Mouse (Mus musculus): ENCODE measurements at regions not wholly inside any gene's neighbourhood (a gene's known extent, or its start where the extent isn't known, plus 50 kb on each side); places are given as distances from the start of the nearest gene placed in this dataset.
"Not testable (repeated sequence)": the region's sequence is repeated elsewhere in the genome, so short reads cannot be mapped to it uniquely, and the experiment has no call there.

- no peak for ATAC-seq (ENCODE audit: insufficient read depth, low read depth)
- H3K4me2 ChIP-seq (ENCODE audit: low read depth, low read length): no peak overlapping the region
- no peaks in the 10 kb centered on the region for H3K36me3 ChIP-seq (replicated peaks; ENCODE audit: control insufficient read depth, insufficient read depth, low read length)
- no peak overlapping the region for H3K9ac ChIP-seq (replicated peaks; ENCODE audit: low read depth, low read length)
- 57% methylated on average over 5 of the region's 5 CpGs for WGBS
- no peaks in the 10 kb centered on the region for H3K9me3 ChIP-seq (replicated peaks; ENCODE audit: control insufficient read depth, low read length)
- TF ChIP-seq EP300 (IDR thresholded peaks at IDR 0.05; ENCODE audit: low read depth) (no peak), CTCF (IDR thresholded peaks at IDR 0.05; ENCODE audit: low read depth) (no peak)
- no peak overlapping the region for H3K27ac ChIP-seq (ENCODE audit: low read depth)
- no peaks in the 10 kb centered on the region for H3K27me3 ChIP-seq (ENCODE audit: control insufficient read depth, insufficient read depth, low read length)
- no peaks in the 10 kb centered on the region for H3K4me1 ChIP-seq (ENCODE audit: control insufficient read depth, insufficient read depth)
- H3K4me3 ChIP-seq (ENCODE audit: low read depth, low read length): no peak overlapping the region
- DNase-seq (ENCODE audit: low spot score): no peak
These were observed 249.6 kb upstream of the Ercc4 start for GRCm38 (mm10) chr16:12859714-12860355.

- no peak for ATAC-seq (ENCODE audit: insufficient read depth, low read depth)
- Histone ChIP-seq H3K9me3 (replicated peaks; ENCODE audit: control insufficient read depth, low read length) (no peaks in the 10 kb centered on the region), H3K27ac (ENCODE audit: low read depth) (no peak overlapping the region), H3K4me1 (ENCODE audit: control insufficient read depth, insufficient read depth) (no peaks in the 10 kb centered on the region), H3K4me2 (ENCODE audit: low read depth, low read length) (no peak overlapping the region), H3K9ac (replicated peaks; ENCODE audit: low read depth, low read length) (no peak overlapping the region), H3K27me3 (ENCODE audit: control insufficient read depth, insufficient read depth, low read length) (no peaks in the 10 kb centered on the region), H3K4me3 (ENCODE audit: low read depth, low read length) (no peak overlapping the region), H3K36me3 (replicated peaks; ENCODE audit: control insufficient read depth, insufficient read depth, low read length) (no peaks in the 10 kb centered on the region)
- DNase-seq (ENCODE audit: low spot score): no peak
- WGBS: 34% methylated on average over 5 of the region's 5 CpGs
- TF ChIP-seq CTCF (IDR thresholded peaks at IDR 0.05; ENCODE audit: low read depth) (no peak), EP300 (IDR thresholded peaks at IDR 0.05; ENCODE audit: low read depth) (no peak)
These were observed 246.9 kb upstream of the Ercc4 start for GRCm38 (mm10) chr16:12862561-12862960.

GRCm38 (mm10) chr16:12878326-12878725 is 231.2 kb upstream of the Ercc4 start:
- H3K4me1 ChIP-seq (ENCODE audit: control insufficient read depth, insufficient read depth); H3K9ac ChIP-seq (replicated peaks; ENCODE audit: low read depth, low read length); H3K4me2 ChIP-seq (ENCODE audit: low read depth, low read length); H3K4me3 ChIP-seq (ENCODE audit: low read depth, low read length); H3K27me3 ChIP-seq (ENCODE audit: control insufficient read depth, insufficient read depth, low read length); H3K36me3 ChIP-seq (replicated peaks; ENCODE audit: control insufficient read depth, insufficient read depth, low read length); DNase-seq (ENCODE audit: low spot score); H3K9me3 ChIP-seq (replicated peaks; ENCODE audit: control insufficient read depth, low read length); H3K27ac ChIP-seq (ENCODE audit: low read depth); ATAC-seq (ENCODE audit: insufficient read depth, low read depth): not testable (repeated sequence)
- WGBS: 90% methylated on average over 5 of the region's 5 CpGs

- Histone ChIP-seq H3K4me1 (ENCODE audit: control insufficient read depth, insufficient read depth) (no peaks in the 10 kb centered on the region), H3K27me3 (ENCODE audit: control insufficient read depth, insufficient read depth, low read length) (no peaks in the 10 kb centered on the region), H3K27ac (ENCODE audit: low read depth) (no peak overlapping the region), H3K9ac (replicated peaks; ENCODE audit: low read depth, low read length) (no peak overlapping the region), H3K4me3 (ENCODE audit: low read depth, low read length) (no peak overlapping the region), H3K4me2 (ENCODE audit: low read depth, low read length) (no peak overlapping the region), H3K36me3 (replicated peaks; ENCODE audit: control insufficient read depth, insufficient read depth, low read length) (no peaks in the 10 kb centered on the region), H3K9me3 (replicated peaks; ENCODE audit: control insufficient read depth, low read length) (no peaks in the 10 kb centered on the region)
- 63% methylated on average over 8 of the region's 8 CpGs for WGBS
- DNase-seq (ENCODE audit: low spot score): no peak
- no peak for TF ChIP-seq CTCF (IDR thresholded peaks at IDR 0.05; ENCODE audit: low read depth)
- no peak for TF ChIP-seq EP300 (IDR thresholded peaks at IDR 0.05; ENCODE audit: low read depth)
- ATAC-seq (ENCODE audit: insufficient read depth, low read depth): no peak
These were observed 229.5 kb upstream of the Ercc4 start for GRCm38 (mm10) chr16:12880011-12880410.

GRCm38 (mm10) chr16:12880481-12880880 is 229.0 kb upstream of the Ercc4 start:
- no peaks in the 10 kb centered on the region for H3K36me3 ChIP-seq (replicated peaks; ENCODE audit: control insufficient read depth, insufficient read depth, low read length)
- no peak overlapping the region for H3K9ac ChIP-seq (replicated peaks; ENCODE audit: low read depth, low read length)
- DNase-seq (ENCODE audit: low spot score): no peak
- ATAC-seq (ENCODE audit: insufficient read depth, low read depth): no peak
- H3K9me3 ChIP-seq (replicated peaks; ENCODE audit: control insufficient read depth, low read length): no peaks in the 10 kb centered on the region
- no peaks in the 10 kb centered on the region for H3K4me1 ChIP-seq (ENCODE audit: control insufficient read depth, insufficient read depth)
- no peak overlapping the region for H3K4me3 ChIP-seq (ENCODE audit: low read depth, low read length)
- no peak overlapping the region for H3K27ac ChIP-seq (ENCODE audit: low read depth)
- H3K27me3 ChIP-seq (ENCODE audit: control insufficient read depth, insufficient read depth, low read length): no peaks in the 10 kb centered on the region
- TF ChIP-seq EP300 (IDR thresholded peaks at IDR 0.05; ENCODE audit: low read depth): no peak
- TF ChIP-seq CTCF (IDR thresholded peaks at IDR 0.05; ENCODE audit: low read depth): no peak
- WGBS: 86% methylated on average over 7 of the region's 7 CpGs
- H3K4me2 ChIP-seq (ENCODE audit: low read depth, low read length): no peak overlapping the region

GRCm38 (mm10) chr16:12882690-12883089 is 226.8 kb upstream of the Ercc4 start:
- DNase-seq (ENCODE audit: low spot score) (no peak), ATAC-seq (ENCODE audit: insufficient read depth, low read depth) (no peak)
- Histone ChIP-seq H3K9me3 (replicated peaks; ENCODE audit: control insufficient read depth, low read length) (no peaks in the 10 kb centered on the region), H3K4me3 (ENCODE audit: low read depth, low read length) (no peak overlapping the region), H3K4me2 (ENCODE audit: low read depth, low read length) (no peak overlapping the region), H3K27me3 (ENCODE audit: control insufficient read depth, insufficient read depth, low read length) (no peaks in the 10 kb centered on the region), H3K36me3 (replicated peaks; ENCODE audit: control insufficient read depth, insufficient read depth, low read length) (no peaks in the 10 kb centered on the region), H3K4me1 (ENCODE audit: control insufficient read depth, insufficient read depth) (0 out of 2 replicates have a peak, but pooled peaks cover 4% of the 10 kb centered on the region), H3K9ac (replicated peaks; ENCODE audit: low read depth, low read length) (no peak overlapping the region), H3K27ac (ENCODE audit: low read depth) (no peak overlapping the region)
- WGBS: 77% methylated on average over 1 of the region's 1 CpGs
- TF ChIP-seq EP300 (IDR thresholded peaks at IDR 0.05; ENCODE audit: low read depth) (no peak), CTCF (IDR thresholded peaks at IDR 0.05; ENCODE audit: low read depth) (no peak)

Measured in heart, postnatal 0 days (tissue).